Mouse (Mus musculus): ENCODE measurements around the gene Lrp10. TPM values are rescaled to one million over a fixed set of nuclear protein-coding genes. Genes with fewer than 3 reads are reported as not detected.
A peak's percentile ranks its signal among the peaks of the same experiment; 100 is the strongest.

The Lrp10 gene
- polyA plus RNA-seq, 1 experiment from 2014 or later = 27.5 TPM

DNA sequence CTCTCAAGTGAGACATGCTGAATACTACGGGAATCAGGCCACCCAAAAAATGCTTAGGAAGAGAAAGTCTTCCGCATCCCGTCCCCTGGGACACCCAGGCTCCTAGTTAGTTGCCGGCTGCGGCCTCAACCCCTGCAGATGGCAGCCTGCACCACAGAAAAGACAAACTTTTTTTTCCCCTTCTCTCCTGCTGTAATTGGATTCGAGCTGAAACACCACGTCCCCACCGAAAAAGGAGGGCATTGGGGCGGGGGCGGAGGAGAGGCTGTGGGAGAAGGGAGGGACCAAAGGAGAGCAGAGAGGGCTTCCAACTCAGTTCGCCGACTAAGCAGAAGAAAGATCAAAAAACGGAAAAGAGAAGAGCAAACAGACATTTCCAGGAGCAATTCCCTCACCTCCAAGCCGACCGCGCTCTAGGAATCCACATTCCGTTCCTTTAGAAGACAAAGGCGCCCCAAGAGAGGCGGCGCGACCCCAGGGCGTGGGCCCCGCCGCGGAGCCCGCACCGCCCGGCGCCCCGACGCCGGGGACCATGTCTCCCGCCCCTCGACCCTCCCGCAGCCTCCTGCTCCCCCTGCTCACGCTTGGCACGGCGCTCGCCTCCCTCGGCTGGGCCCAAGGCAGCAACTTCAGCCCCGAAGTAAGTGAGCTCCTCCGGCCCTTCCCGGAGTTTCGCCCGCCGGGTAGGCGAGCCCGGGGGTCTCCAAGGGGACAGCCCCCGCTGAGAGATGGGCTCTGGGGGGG lies 32.4 kb upstream of the Lrp10 start, which contains the start of gene Mmp14:
Gene Mmp14 (plus strand): TSS at position 279 of the 744 bp plus-strand sequence.
- H3K4me1 ChIP-seq (ENCODE audit: control insufficient read depth, insufficient read depth, low read length) = peaks cover 29% of the 10 kb centered on the region
- H3K9ac ChIP-seq (replicated peaks; ENCODE audit: low read length) = peak within 1 kb of the TSS; percentile 78
- H3K27ac ChIP-seq (replicated peaks; ENCODE audit: low read depth, low read length) = peak within 1 kb of the TSS; percentile 84
- ATAC-seq (ENCODE audit: low FRiP score, low TSS enrichment) (peak; percentile 36; the same call in 1 of the 2 replicates), DNase-seq (peak; percentile 83)
- WGBS = under 1% methylated on average over 49 of the region's 49 CpGs
- no peaks in the 10 kb centered on the region for H3K27me3 ChIP-seq (ENCODE audit: control insufficient read depth, insufficient read depth, low read length)
- H3K36me3 ChIP-seq (ENCODE audit: control insufficient read depth, insufficient read depth, low read length) = peaks cover 6% of the 10 kb centered on the region; the same call in 1 of the 2 replicates
- H3K9me3 ChIP-seq (ENCODE audit: control insufficient read depth, low read length) = no peaks in the 10 kb centered on the region
- H3K4me3 ChIP-seq (replicated peaks; ENCODE audit: low read depth, low read length) = peak within 1 kb of the TSS; percentile 55
- H3K4me2 ChIP-seq (ENCODE audit: low read length) = peak within 1 kb of the TSS; percentile 67

DNA sequence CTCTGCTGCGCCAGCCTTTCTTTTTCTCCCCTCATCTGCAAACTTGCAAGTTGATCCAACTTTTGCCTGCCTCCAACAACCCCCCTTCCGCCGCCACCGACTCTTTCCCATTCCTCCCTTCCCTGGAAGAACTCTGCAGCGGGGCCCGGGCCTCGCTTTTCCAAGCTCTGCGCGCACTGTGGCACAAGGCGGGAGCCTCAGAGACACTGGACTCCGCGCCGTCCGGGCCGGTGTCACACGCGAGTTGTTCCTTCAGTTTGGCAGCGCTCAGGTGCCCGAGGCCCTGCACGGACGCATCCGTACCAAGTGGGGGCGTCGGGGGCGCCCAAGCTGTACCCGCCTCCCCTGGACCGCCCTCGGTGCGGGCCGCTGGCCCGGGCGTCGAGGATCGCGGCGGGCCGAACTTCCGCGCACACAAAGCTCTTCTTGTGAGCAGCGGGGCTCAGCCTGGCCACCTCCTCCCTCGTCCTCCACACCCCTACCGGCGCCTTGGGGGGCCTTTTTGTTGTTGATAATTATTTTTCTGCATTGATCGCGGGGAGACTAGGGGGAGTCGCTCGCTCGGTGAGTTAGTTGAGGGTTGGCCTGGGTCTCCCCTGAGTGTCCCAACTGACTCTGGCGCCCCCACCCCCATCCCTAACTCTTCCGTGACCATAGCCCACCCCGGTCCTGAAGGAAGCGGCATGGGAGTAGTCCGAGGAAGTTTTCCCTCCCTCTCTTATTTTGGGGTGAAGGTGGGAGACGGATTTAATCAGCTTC lies 31.7 kb upstream of the Lrp10 start:
- Histone ChIP-seq H3K4me1 (ENCODE audit: control insufficient read depth, insufficient read depth, low read length) (peaks cover 28% of the 10 kb centered on the region), H3K27ac (replicated peaks; ENCODE audit: low read depth, low read length) (peak overlapping the region; percentile 84), H3K36me3 (ENCODE audit: control insufficient read depth, insufficient read depth, low read length) (peaks cover 6% of the 10 kb centered on the region; the same call in 1 of the 2 replicates), H3K4me3 (replicated peaks; ENCODE audit: low read depth, low read length) (peak overlapping the region; percentile 55), H3K9me3 (ENCODE audit: control insufficient read depth, low read length) (no peaks in the 10 kb centered on the region), H3K27me3 (ENCODE audit: control insufficient read depth, insufficient read depth, low read length) (no peaks in the 10 kb centered on the region), H3K9ac (replicated peaks; ENCODE audit: low read length) (peak overlapping the region; percentile 78), H3K4me2 (ENCODE audit: low read length) (peak overlapping the region; percentile 67)
- WGBS = under 1% methylated on average over 54 of the region's 54 CpGs
- ATAC-seq (ENCODE audit: low FRiP score, low TSS enrichment) = peak; percentile 22; the same call in 1 of the 2 replicates
- DNase-seq = peak; percentile 61

DNA sequence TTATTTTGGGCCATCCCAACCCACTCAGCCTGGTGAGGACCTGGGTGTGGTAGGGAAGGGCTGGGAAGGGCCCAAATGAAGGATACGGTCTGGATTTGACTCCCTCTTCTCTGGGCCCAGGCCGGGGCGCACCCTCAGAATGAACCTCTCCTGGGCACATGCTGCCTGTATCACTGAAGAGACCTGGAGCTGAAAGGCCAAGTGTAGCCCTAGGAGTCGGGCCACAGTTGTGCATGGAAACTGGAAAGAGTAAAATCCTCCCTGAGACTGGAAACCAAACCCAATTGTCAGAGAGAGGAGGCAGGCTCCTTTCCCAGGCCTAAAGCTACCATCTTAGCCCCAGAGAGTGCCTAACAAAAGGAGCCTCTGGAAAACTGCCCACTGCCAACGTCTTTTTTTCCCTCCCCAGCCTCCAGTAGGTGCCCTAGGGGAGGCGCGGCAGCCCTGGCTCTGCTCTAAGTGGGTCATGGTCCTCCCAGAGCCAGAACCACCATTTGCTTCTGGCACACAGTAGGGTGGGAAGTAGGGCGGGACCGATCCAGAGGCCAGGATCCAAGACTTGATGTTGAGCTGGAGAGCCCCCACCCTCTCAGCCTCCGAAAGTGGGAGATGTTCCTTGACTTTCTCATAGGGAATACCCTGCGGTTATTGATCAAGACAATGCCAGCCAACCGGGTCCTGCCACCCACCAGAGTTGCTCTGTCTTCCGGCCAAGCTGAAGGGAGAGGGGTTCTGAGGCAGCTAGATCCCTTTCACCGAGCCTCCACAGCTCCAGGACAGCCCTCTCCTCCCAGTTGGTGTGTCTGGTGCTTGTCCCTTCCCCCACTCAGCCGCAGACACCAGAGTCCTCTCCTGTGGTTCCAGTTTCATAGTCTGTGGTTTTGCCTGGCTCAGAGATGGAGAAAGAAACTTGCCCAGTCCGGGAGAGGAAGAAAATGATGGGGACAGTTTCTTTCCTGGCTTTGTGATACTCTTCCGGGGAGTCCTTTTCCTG lies 30.8 kb upstream of the Lrp10 start:
- H3K9ac ChIP-seq (replicated peaks; ENCODE audit: low read length) = peak overlapping the region; percentile 78
- ATAC-seq (ENCODE audit: low FRiP score, low TSS enrichment) = peak; percentile 20; the same call in 1 of the 2 replicates
- H3K4me1 ChIP-seq (ENCODE audit: control insufficient read depth, insufficient read depth, low read length) = peaks cover 22% of the 10 kb centered on the region
- H3K9me3 ChIP-seq (ENCODE audit: control insufficient read depth, low read length) = no peaks in the 10 kb centered on the region
- H3K27me3 ChIP-seq (ENCODE audit: control insufficient read depth, insufficient read depth, low read length) = no peaks in the 10 kb centered on the region
- 41% methylated on average over 17 of the region's 17 CpGs for WGBS
- DNase-seq = peak; percentile 53
- peaks cover 7% of the 10 kb centered on the region; the same call in 1 of the 2 replicates for H3K36me3 ChIP-seq (ENCODE audit: control insufficient read depth, insufficient read depth, low read length)
- peak overlapping the region; percentile 55 for H3K4me3 ChIP-seq (replicated peaks; ENCODE audit: low read depth, low read length)
- H3K27ac ChIP-seq (replicated peaks; ENCODE audit: low read depth, low read length) = peak overlapping the region; percentile 84
- H3K4me2 ChIP-seq (ENCODE audit: low read length) = peak overlapping the region; percentile 67

DNA sequence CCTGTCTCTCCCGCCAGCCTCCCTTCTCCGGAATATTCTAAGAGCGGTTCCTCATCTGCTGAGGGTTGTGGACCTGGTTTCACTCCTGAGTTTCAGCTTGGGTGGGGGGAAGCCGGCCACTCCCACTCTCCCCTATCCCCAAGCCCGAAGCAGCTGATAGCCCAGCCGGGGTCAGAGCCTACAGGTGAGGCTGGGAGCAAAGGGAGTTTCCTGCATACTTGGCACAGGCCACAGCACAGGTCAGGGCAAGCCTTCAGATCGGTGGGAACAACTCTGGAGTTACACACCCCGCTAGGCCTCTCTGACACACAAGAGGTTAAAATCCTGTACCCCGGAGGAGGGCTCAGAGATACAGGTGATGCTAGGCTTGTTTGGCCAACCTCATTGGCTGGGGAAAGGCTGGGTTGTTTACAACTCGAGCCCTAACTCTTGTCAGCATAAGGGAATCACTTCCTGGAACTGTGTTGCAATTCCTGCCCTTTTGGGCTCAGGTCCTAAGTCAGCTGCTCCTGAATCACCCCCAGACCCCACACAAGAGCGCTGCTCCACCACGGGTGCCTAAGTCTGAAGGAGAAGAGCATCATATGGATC lies 29.9 kb upstream of the Lrp10 start:
- no peak for ATAC-seq (ENCODE audit: low FRiP score, low TSS enrichment)
- H3K4me3 ChIP-seq (replicated peaks; ENCODE audit: low read depth, low read length) = peak overlapping the region; percentile 55; the same call in 1 of the 2 replicates
- H3K4me2 ChIP-seq (ENCODE audit: low read length) = peak overlapping the region; percentile 67
- no peaks in the 10 kb centered on the region for H3K9me3 ChIP-seq (ENCODE audit: control insufficient read depth, low read length)
- H3K4me1 ChIP-seq (ENCODE audit: control insufficient read depth, insufficient read depth, low read length) = peaks cover 22% of the 10 kb centered on the region
- H3K9ac ChIP-seq (replicated peaks; ENCODE audit: low read length) = peak overlapping the region; percentile 78
- DNase-seq = no peak
- peaks cover 14% of the 10 kb centered on the region; the same call in 1 of the 2 replicates for H3K36me3 ChIP-seq (ENCODE audit: control insufficient read depth, insufficient read depth, low read length)
- no peak overlapping the region for H3K27ac ChIP-seq (replicated peaks; ENCODE audit: low read depth, low read length)
- WGBS = 75% methylated on average over 12 of the region's 12 CpGs
- H3K27me3 ChIP-seq (ENCODE audit: control insufficient read depth, insufficient read depth, low read length) = no peaks in the 10 kb centered on the region

DNA sequence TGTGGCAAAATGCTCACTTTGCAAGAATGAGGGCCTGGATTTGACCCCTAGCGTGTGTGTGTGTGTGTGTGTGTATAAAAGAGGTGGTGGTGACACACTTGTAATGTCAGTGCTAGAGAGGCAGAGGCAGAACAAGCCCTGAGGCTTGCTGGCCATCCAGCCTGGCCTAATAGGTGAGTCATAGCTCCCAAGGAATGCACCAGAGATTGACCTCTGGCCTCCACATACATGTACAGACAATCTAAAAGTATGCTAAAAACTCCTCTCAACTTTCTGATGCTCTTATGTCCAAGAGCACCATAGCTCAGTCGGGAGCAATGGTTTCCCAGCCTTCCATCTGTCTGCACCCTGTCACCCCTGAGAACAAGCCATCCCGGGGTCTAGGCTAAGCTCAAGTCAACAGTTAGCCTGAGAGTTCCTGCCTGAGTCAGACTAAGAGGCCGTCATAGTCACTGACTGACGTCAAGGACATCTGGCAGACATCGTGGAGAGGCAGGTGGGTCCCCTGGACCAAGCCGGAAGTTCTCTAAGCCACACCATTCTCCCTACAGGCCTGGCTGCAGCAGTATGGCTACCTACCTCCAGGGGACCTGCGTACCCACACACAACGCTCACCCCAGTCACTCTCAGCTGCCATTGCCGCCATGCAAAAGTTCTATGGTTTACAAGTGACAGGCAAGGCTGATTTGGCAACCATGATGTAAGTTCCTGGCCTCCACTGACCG lies 28.6 kb upstream of the Lrp10 start:
- H3K9ac ChIP-seq (replicated peaks; ENCODE audit: low read length) = no peak overlapping the region
- peaks cover 15% of the 10 kb centered on the region for H3K4me1 ChIP-seq (ENCODE audit: control insufficient read depth, insufficient read depth, low read length)
- no peak for DNase-seq
- H3K27me3 ChIP-seq (ENCODE audit: control insufficient read depth, insufficient read depth, low read length) = no peaks in the 10 kb centered on the region
- no peak overlapping the region for H3K4me2 ChIP-seq (ENCODE audit: low read length)
- H3K27ac ChIP-seq (replicated peaks; ENCODE audit: low read depth, low read length) = no peak overlapping the region
- ATAC-seq (ENCODE audit: low FRiP score, low TSS enrichment) = no peak
- peaks cover 18% of the 10 kb centered on the region; the same call in 1 of the 2 replicates for H3K36me3 ChIP-seq (ENCODE audit: control insufficient read depth, insufficient read depth, low read length)
- H3K9me3 ChIP-seq (ENCODE audit: control insufficient read depth, low read length) = no peaks in the 10 kb centered on the region
- WGBS = 92% methylated on average over 11 of the region's 11 CpGs
- H3K4me3 ChIP-seq (replicated peaks; ENCODE audit: low read depth, low read length) = no peak overlapping the region

DNA sequence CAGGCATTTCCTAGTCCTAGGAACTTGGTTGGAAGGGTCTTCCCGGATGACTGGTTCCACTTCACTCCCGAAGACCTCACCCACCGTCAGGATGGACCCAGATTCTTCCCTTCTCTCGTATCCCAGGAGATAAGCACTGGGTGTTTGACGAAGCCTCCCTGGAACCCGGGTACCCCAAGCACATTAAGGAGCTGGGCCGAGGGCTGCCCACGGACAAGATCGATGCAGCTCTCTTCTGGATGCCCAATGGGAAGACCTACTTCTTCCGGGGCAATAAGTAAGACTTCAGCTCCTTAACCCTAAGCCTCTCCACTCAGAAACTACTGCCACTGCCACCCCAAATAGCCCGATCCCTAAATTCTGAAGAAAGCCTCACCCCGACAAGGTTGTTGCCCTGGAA lies 24.8 kb upstream of the Lrp10 start:
- Histone ChIP-seq H3K4me2 (ENCODE audit: low read length) (no peak overlapping the region), H3K4me1 (ENCODE audit: control insufficient read depth, insufficient read depth, low read length) (peaks cover 1% of the 10 kb centered on the region; the same call in 1 of the 2 replicates), H3K9me3 (ENCODE audit: control insufficient read depth, low read length) (no peaks in the 10 kb centered on the region), H3K27ac (replicated peaks; ENCODE audit: low read depth, low read length) (no peak overlapping the region), H3K27me3 (ENCODE audit: control insufficient read depth, insufficient read depth, low read length) (no peaks in the 10 kb centered on the region), H3K4me3 (replicated peaks; ENCODE audit: low read depth, low read length) (no peak overlapping the region), H3K9ac (replicated peaks; ENCODE audit: low read length) (no peak overlapping the region), H3K36me3 (ENCODE audit: control insufficient read depth, insufficient read depth, low read length) (peaks cover 18% of the 10 kb centered on the region; the same call in 1 of the 2 replicates)
- ATAC-seq (ENCODE audit: low FRiP score, low TSS enrichment) (no peak), DNase-seq (no peak)
- 67% methylated on average over 12 of the region's 12 CpGs for WGBS

DNA sequence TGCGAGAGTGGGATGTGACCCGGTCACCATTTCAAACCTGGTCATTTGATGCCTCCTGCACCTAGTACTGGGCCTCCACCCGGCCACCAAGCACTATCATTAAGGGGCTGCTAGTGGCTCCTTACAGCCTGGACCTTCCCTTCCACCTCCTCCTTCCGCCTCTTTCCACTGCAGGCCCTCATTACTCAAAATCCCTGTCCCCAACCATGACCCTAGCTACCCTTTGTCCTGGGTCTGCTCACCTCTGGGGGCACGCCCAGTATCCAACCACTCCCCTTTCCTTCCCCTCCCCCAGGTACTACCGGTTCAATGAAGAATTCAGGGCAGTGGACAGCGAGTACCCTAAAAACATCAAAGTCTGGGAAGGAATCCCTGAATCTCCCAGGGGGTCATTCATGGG lies 24.3 kb upstream of the Lrp10 start:
- no peak overlapping the region for H3K4me3 ChIP-seq (replicated peaks; ENCODE audit: low read depth, low read length)
- H3K36me3 ChIP-seq (ENCODE audit: control insufficient read depth, insufficient read depth, low read length) = peaks cover 18% of the 10 kb centered on the region; the same call in 1 of the 2 replicates
- no peak for ATAC-seq (ENCODE audit: low FRiP score, low TSS enrichment)
- DNase-seq = no peak
- H3K4me2 ChIP-seq (ENCODE audit: low read length) = no peak overlapping the region
- H3K4me1 ChIP-seq (ENCODE audit: control insufficient read depth, insufficient read depth, low read length) = no peaks in the 10 kb centered on the region
- H3K9me3 ChIP-seq (ENCODE audit: control insufficient read depth, low read length) = no peaks in the 10 kb centered on the region
- WGBS = 46% methylated on average over 7 of the region's 7 CpGs
- H3K27ac ChIP-seq (replicated peaks; ENCODE audit: low read depth, low read length) = no peak overlapping the region
- no peak overlapping the region for H3K9ac ChIP-seq (replicated peaks; ENCODE audit: low read length)
- no peaks in the 10 kb centered on the region for H3K27me3 ChIP-seq (ENCODE audit: control insufficient read depth, insufficient read depth, low read length)

All from midbrain, embryonic 14.5 days (tissue).